Mouse (Mus musculus): ENCODE measurements around the gene Znrf2.
A peak's percentile ranks its signal among the peaks of the same experiment; 100 is the strongest.
"Not testable (repeated sequence)": the region's sequence is repeated elsewhere in the genome, so short reads cannot be mapped to it uniquely, and the experiment has no call there.

The Znrf2 gene

GRCm38 (mm10) chr6:54809531-54810313 lies 7.0 kb upstream of the Znrf2 start:
- no peak for DNase-seq (ENCODE audit: low spot score in 2 of 2)

GRCm38 (mm10) chr6:54810314-54810646 lies 6.4 kb upstream of the Znrf2 start:
- no peak for DNase-seq (ENCODE audit: low spot score in 2 of 2)

DNA sequence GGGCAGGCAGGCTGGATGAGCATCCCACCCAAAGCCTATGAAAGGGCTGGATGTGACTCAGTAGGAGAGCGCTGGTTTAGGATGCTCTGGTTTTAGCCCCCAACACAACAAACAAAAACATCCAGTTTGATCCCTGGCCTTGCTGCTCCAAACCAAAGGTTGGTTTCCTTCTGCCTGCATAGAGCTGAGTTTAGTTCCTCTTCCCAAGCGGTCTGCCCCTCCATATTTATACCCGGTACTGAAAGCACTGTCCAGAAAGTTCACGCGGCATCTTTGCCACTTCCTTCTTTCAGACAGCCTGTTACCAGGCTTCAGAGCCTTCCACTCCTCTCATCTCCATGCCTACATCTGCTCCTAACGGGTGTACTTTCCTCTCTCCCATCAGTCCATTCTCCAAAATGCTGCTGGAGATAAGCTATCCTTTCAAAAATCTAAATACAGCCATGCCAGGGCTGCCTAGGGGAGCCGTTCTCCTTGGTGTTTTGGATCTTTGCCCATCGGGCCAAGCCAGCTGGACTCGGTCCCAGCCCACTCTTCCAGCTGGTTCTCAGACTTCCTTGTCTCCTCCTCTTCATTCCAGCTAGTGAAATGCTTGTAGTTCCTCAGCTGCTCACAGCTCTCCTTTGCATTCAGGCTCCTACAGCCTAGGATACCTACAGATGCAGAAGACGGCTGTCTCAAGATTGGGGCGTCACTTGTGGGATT lies 5.0 kb upstream of the Znrf2 start:
- DNase-seq (ENCODE audit: low spot score in 2 of 2): no peak

DNA sequence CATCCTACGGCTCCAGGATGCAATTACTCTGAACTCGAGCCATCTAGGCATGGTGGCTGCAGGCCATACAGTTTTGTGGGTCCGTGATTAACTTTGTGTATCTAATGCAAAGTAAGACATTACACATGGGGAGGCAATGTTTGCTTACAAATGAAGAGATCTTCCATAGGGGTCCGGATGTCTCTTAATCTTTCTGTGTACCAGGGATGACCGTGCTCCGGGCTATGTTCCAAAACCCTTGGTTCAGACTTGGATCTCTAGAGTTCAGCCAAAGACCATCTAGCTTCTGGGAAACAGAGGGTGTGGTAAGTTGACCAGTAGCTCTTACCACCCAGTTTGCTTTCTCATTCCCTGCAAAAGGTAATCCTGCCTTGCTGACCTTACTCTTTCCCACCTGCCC lies 4.4 kb upstream of the Znrf2 start:
- DNase-seq (ENCODE audit: low spot score in 2 of 2): no peak

GRCm38 (mm10) chr6:54815428-54816130 lies 1.1 kb upstream of the Znrf2 start:
- DNase-seq (ENCODE audit: low spot score in 2 of 2): no peak

DNA sequence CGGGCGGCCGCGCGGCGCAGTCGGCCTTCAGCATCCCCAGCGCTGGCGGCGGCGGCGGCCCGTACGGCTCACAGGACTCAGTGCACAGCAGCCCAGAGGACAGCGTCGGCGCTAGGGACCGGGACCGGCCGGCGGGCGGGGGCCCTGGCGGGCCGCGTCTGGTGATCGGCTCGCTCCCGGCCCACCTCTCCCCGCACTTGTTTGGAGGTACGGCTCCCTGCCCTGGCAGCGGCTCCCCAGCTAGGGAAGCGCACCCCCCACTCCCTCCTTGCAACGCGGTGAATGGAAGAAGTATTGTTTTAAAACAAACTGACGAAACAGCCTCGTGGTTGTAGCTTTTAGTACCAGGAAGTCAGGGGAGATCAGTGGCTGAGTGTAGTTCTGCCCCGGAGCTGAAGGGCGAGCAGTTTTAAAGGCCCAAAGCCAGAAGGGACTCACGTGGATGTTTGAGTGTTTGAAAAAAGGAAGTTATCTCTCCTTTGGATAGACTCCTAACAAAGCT lies 601 bp downstream of the Znrf2 start:
- DNase-seq (ENCODE audit: low spot score in 2 of 2): peak; percentile 45 to 55

DNA sequence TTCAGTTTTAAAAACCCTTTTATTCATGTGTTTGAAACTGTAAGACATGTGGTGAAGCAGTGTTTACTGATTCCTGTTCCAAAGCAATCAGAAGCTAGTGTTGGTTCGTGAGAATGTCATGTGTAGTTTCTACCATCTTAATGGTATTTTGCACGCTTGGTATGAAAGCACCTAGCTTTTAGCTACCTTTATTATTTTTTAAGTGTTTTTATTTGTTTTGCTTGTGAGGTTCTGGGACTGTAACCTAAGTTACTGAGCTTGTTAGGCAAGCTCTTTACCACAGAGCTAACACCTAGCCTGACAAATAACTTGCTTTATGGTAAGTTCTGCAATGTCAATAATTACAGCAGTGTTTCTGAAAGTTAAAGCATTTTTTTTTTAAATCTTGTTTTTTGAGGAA lies 1.7 kb downstream of the Znrf2 start:
- DNase-seq (ENCODE audit: low spot score in 2 of 2): no peak

DNA sequence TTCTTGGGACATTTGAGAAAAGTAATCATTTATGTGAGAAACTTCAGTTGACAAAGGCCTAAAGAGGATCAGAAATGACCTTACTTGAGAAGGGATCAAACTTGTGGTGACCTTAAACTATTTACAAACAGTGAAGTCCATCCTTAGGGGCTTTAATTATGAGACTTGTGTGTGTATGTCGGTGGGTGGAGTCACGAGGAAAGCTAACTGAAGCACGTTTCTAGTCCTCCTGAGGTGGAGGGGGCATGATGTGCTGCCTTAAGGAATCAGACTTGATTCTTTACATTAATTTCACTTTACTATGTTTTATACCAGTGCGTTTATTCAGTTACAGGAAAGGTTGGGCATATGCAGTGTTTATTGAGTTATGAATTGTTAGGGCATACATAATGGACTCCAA lies 2.6 kb downstream of the Znrf2 start:
- DNase-seq (ENCODE audit: low spot score in 2 of 2): no peak

DNA sequence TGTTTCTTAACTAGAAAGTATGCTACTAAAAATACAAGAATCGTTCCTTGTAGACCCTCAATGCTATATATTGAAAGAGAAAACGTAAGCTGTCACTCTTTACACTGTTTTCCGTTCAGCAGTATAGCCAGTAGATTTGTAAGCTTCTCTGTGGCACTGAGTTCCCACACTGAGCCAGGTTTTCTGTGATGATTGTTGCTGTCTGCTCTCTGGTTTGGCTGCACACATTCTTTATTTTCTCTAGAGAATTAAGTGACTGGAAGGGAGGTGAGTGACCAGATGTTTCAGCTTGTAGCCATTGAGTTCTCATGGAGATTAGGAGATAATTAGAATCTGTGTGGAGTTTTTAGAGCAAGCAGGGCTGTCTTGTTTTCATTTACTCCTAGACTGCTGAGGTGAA lies 3.0 kb downstream of the Znrf2 start:
- DNase-seq (ENCODE audit: low spot score in 2 of 2): no peak

GRCm38 (mm10) chr6:54822348-54822747 lies 5.6 kb downstream of the Znrf2 start:
- no peak for DNase-seq (ENCODE audit: low spot score in 2 of 2)

DNA sequence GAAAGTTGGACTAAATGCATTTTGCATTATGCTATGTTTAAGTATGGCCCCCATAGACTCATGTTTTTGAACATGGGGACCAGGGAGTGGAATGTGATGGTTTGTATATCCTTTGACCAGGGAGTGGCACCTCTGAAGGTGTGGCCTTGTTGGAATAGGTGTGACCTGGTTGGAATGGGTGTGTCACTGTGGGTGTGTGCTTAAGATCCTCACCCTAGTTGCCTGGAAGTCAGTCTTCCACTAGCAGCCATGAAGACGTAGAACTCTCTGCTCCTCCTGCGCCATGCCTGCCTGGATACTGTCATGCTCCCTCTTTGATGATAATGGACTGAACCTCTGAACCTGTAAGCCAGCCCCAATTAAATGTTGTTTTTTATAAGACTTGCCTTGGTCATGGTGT lies 7.8 kb downstream of the Znrf2 start:
- DNase-seq (ENCODE audit: low spot score in 2 of 2): not testable (repeated sequence)

DNA sequence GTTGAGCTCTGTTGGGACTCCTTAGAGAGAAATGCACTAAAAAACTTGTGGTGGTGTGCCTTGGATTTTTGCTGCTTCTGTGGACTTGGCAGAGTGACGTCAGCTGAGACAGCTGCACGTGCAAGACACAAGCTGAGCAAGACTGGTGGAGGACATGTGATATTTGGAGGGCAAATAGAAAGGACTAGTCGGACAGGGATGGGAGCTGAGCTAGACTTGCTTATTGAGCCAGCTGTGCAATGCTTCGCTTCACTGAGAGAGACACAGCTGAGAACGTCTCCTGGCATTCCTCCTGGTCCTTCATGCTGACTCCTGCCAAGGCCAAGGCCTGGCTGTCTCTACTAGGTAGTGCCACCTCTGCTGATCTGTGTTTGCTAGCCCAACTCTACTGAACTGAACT lies 10.8 kb downstream of the Znrf2 start:
- DNase-seq (ENCODE audit: low spot score in 2 of 2): no peak

- DNase-seq (ENCODE audit: low spot score in 2 of 2): no peak
Observed at GRCm38 (mm10) chr6:54828274-54828673, 11.6 kb downstream of the Znrf2 start.

- no peak for DNase-seq (ENCODE audit: low spot score in 2 of 2)
Observed at GRCm38 (mm10) chr6:54830048-54830772, 13.5 kb downstream of the Znrf2 start.

DNA sequence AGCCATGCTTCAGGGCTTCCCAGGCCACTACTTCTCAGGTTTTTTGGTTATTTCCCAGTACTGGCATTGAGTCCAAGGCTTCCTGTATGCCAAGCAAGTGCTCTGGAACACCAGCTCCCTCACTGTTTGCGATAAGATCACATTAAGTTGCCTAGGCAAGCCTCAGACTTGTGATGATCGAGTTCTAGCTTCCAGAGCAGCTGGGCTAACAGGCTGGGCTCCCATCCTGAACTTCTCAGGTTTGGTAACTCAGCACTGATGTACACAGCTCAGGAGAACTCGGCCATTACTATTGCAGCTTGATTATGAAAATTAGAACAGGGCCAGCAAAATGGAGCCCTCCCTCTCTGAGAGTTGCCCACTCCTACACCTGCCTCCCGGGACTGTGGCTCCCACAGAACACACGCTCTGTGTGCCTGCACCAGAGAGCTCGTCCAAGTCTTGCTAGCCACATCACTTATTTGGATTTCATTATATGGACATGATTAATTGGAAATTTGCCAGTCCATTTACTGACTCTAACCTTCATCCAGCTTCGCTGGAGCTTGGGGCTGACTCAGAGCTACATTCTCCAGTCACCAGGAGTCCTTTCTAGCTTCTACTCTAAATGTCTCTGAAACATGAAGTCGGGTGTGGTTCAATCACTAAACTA lies 14.5 kb downstream of the Znrf2 start:
- no peak for DNase-seq (ENCODE audit: low spot score in 2 of 2)

GRCm38 (mm10) chr6:54833427-54833826 lies 16.7 kb downstream of the Znrf2 start:
- DNase-seq (ENCODE audit: low spot score in 2 of 2): no peak

- no peak for DNase-seq (ENCODE audit: low spot score in 2 of 2)
Observed at GRCm38 (mm10) chr6:54836666-54837065, 19.9 kb downstream of the Znrf2 start.

- no peak for DNase-seq (ENCODE audit: low spot score in 2 of 2)
Observed at GRCm38 (mm10) chr6:54841399-54841798, 24.7 kb downstream of the Znrf2 start.

- DNase-seq (ENCODE audit: low spot score in 2 of 2): no peak
Observed at GRCm38 (mm10) chr6:54842041-54842440, 25.3 kb downstream of the Znrf2 start.

DNA sequence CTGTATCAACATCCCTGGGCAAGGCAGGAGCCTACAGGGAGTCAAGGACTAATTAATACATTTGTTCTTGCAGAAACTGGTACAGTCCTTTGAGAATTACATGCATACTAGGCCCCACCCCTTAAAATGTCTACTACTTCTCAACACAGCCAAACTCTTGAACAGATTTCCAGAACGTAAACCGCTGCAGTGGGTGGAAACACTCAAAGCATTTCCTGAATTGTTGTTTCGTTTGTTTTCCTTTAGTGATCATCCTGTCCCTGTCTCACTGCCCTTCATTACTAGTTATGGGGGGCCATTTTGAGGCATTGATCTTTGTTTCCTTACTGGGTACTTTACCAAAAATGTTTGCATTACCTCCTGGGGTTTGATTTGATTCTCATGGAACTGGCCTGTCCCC lies 31.8 kb downstream of the Znrf2 start:
- DNase-seq (ENCODE audit: low spot score in 2 of 2): no peak
